Mouse (Mus musculus) effector memory CD4-positive, alpha-beta T cell, adult 7 months (primary cell): ENCODE data around the gene Vmn1r169. TPM values are rescaled to one million over a fixed set of nuclear protein-coding genes. Genes with fewer than 3 reads are reported as not detected.

ENCODE experiments used
- polyA plus RNA-seq: library from polyadenylated mRNA; unstranded; fragments of 100-300 nt; shearing (Covaris generic); gene quantifications from one replicate; pipeline ENCODE4 v1.2.1, GENCODE M21; 2017

The Vmn1r169 gene
- not detected for polyA plus RNA-seq

GRCm38 (mm10) chr7:23575226-23575625, at the start of gene Vmn1r169:
Gene Vmn1r169 (plus strand): TSS chr7:23575526.

GRCm38 (mm10) chr7:23539432-23539831, 35.9 kb upstream of the Vmn1r169 start, which contains the start of gene Vmn1r168:
Gene Vmn1r168 (plus strand): TSS chr7:23539732.

GRCm38 (mm10) chr7:23605875-23606274, 30.5 kb downstream of the Vmn1r169 start, which contains the start of gene Vmn1r170:
Gene Vmn1r170 (plus strand): TSS chr7:23606175.

Other genes starting within 250 kb of the Vmn1r169 start
- gene Nlrp5, start 189.6 kb upstream of the Vmn1r169 start, polyA plus RNA-seq = not detected
- gene Vmn1r167, start 68.3 kb upstream of the Vmn1r169 start, polyA plus RNA-seq = not detected
- gene Vmn1r168, start 35.8 kb upstream of the Vmn1r169 start, polyA plus RNA-seq = not detected
- not detected for gene Vmn1r170, start 30.6 kb downstream of the Vmn1r169 start, polyA plus RNA-seq
- gene Vmn1r171, start 55.2 kb downstream of the Vmn1r169 start, polyA plus RNA-seq = not detected
- not detected for gene Vmn1r172, start 82.8 kb downstream of the Vmn1r169 start, polyA plus RNA-seq
- gene Vmn1r173, start 125.2 kb downstream of the Vmn1r169 start, polyA plus RNA-seq = 0.10 TPM
- not detected for gene Vmn1r174, start 176.7 kb downstream of the Vmn1r169 start, polyA plus RNA-seq
- gene Vmn1r175, start 235.1 kb downstream of the Vmn1r169 start, polyA plus RNA-seq = not detected